Mouse (Mus musculus) layer of hippocampus, postnatal 36 days (tissue): ENCODE data around the gene Cfap299. TPM values are rescaled to one million over a fixed set of nuclear protein-coding genes. Genes with fewer than 3 reads are reported as not detected.
"Not testable (repeated sequence)": the region's sequence is repeated elsewhere in the genome, so short reads cannot be mapped to it uniquely, and the experiment has no call there.

Source experiments
- DNase-seq, 2 experiments: peaks; one replicate each; pipeline ENCODE4 v3.0.0; 2022
- total RNA-seq, 2 experiments: library from RNA; stranded (reverse); gene quantifications; 2 replicates each; pipeline ENCODE4 v1.2.3; 2021

Gene Cfap299
- under 1 TPM in 1 of 2 experiments, not detected in 1; 0.70 TPM for total RNA-seq

- peak; percentile 80 to 83 for DNase-seq
These were observed at the start of gene Cfap299 for GRCm38 (mm10) chr5:98328848-98329624. Gene Cfap299, plus strand, starts transcription at chr5:98329304.

- DNase-seq: no peak
These were observed 47.1 kb upstream of the Cfap299 start for GRCm38 (mm10) chr5:98281993-98282392.

GRCm38 (mm10) chr5:98283696-98284478, 45.2 kb upstream of the Cfap299 start:
- no peak for DNase-seq

- no peak for DNase-seq
These were observed 38.5 kb upstream of the Cfap299 start for GRCm38 (mm10) chr5:98290642-98291041.

- DNase-seq: no peak
These were observed 36.6 kb upstream of the Cfap299 start for GRCm38 (mm10) chr5:98292388-98293048.

GRCm38 (mm10) chr5:98293049-98293715, 35.9 kb upstream of the Cfap299 start:
- DNase-seq: no peak

GRCm38 (mm10) chr5:98300079-98300478, 29.0 kb upstream of the Cfap299 start:
- DNase-seq: no peak

GRCm38 (mm10) chr5:98305673-98306072, 23.4 kb upstream of the Cfap299 start:
- no peak for DNase-seq

GRCm38 (mm10) chr5:98306528-98306927, 22.6 kb upstream of the Cfap299 start:
- DNase-seq: no peak

- DNase-seq: no peak
These were observed 2.5 kb upstream of the Cfap299 start for GRCm38 (mm10) chr5:98326625-98327024.

- not testable (repeated sequence) for DNase-seq
These were observed 14.6 kb downstream of the Cfap299 start for GRCm38 (mm10) chr5:98343751-98344150.

GRCm38 (mm10) chr5:98344581-98344980, 15.5 kb downstream of the Cfap299 start:
- DNase-seq: no peak

- peak in 1 of 2 experiments; percentile 13 for DNase-seq
These were observed 17.0 kb downstream of the Cfap299 start for GRCm38 (mm10) chr5:98346067-98346466.

- DNase-seq: peak; percentile 66 to 72
These were observed 19.5 kb downstream of the Cfap299 start for GRCm38 (mm10) chr5:98348605-98349004.

GRCm38 (mm10) chr5:98359912-98360311, 30.8 kb downstream of the Cfap299 start:
- DNase-seq: no peak

- no peak for DNase-seq
These were observed 31.8 kb downstream of the Cfap299 start for GRCm38 (mm10) chr5:98360792-98361419.

- no peak for DNase-seq
These were observed 34.3 kb downstream of the Cfap299 start for GRCm38 (mm10) chr5:98363428-98363827.

- no peak for DNase-seq
These were observed 36.2 kb downstream of the Cfap299 start for GRCm38 (mm10) chr5:98365340-98365739.

GRCm38 (mm10) chr5:98368822-98369221, 39.7 kb downstream of the Cfap299 start:
- DNase-seq: no peak

- DNase-seq: no peak
These were observed 40.3 kb downstream of the Cfap299 start for GRCm38 (mm10) chr5:98369426-98369825.

GRCm38 (mm10) chr5:98376058-98376798, 47.1 kb downstream of the Cfap299 start:
- DNase-seq: no peak
